Mouse (Mus musculus) limb, embryonic 15.5 days (tissue): ENCODE results near the gene Kcnh2. TPM values are rescaled to one million over a fixed set of nuclear protein-coding genes. Genes with fewer than 3 reads are reported as not detected.

Source experiments
- ATAC-seq: fragments of 200-750 bp; cut with Nextera tagmentation; 2 replicates; pipeline ENCODE4 v1.8.0; 2017; ENCODE audit warnings: low read depth, moderate TSS enrichment; ENCODE audit not compliant: insufficient number of reproducible peaks, low FRiP score, low TSS enrichment
- H3K27ac ChIP-seq: fragments of 300-500 bp; sonication (generic); 2 replicates; pipeline ENCODE4 v1.5.1; 2015; ENCODE audit warnings: moderate library complexity, mild to moderate bottlenecking, inconsistent platforms
- H3K27me3 ChIP-seq: fragments of 300-500 bp; sonication (generic); 2 replicates; pipeline ENCODE4 v1.6.1; 2015; ENCODE audit warnings: inconsistent platforms
- H3K36me3 ChIP-seq: fragments of 300-500 bp; sonication (generic); 2 replicates; pipeline ENCODE4 v1.6.1; 2015; ENCODE audit warnings: inconsistent platforms
- H3K4me1 ChIP-seq: fragments of 300-500 bp; sonication (generic); 2 replicates; pipeline ENCODE4 v1.6.1; 2015; ENCODE audit warnings: inconsistent platforms
- H3K4me2 ChIP-seq: fragments of 300-500 bp; sonication (generic); 2 replicates; pipeline ENCODE4 v1.6.1; 2015; ENCODE audit warnings: mild to moderate bottlenecking, inconsistent platforms
- H3K4me3 ChIP-seq: fragments of 300-500 bp; sonication (generic); 2 replicates; pipeline ENCODE4 v1.5.1; 2015; ENCODE audit warnings: mild to moderate bottlenecking, inconsistent platforms
- H3K9ac ChIP-seq: fragments of 300-500 bp; sonication (generic); 2 replicates; pipeline ENCODE4 v1.6.1; 2015; ENCODE audit warnings: inconsistent platforms
- H3K9me3 ChIP-seq: fragments of 300-500 bp; sonication (generic); 2 replicates; pipeline ENCODE4 v1.6.1; 2016; ENCODE audit warnings: inconsistent platforms
- WGBS: fragments of 180-500 bp; shearing (Covaris S2); methylation state at CpG from one replicate; pipeline ENCODE4 v1.1.7; 2015; 5-methylcytosine and 5-hydroxymethylcytosine counted together
- polyA plus RNA-seq: library from polyadenylated mRNA; unstranded; fragments of >200 nt; fragmentation: Nextera tagmentation; extraction: Ambion mirVana; gene quantifications from 2 replicates; pipeline ENCODE4 v1.2.1, GENCODE M21; 2015

Gene Kcnh2
- polyA plus RNA-seq, 1 experiment from 2014 or later, result 3.5 TPM

GRCm38 (mm10) chr5:24387264-24388241, 36.1 kb upstream of the Kcnh2 start:
- 2% methylated on average over 73 of the region's 73 CpGs for WGBS
- Histone ChIP-seq H3K9me3 (no peaks in the 10 kb centered on the region), H3K4me2 (peak overlapping the region; percentile 100), H3K36me3 (no peaks in the 10 kb centered on the region), H3K4me3 (peak overlapping the region; percentile 48), H3K27me3 (peaks cover 37% of the 10 kb centered on the region), H3K9ac (peak overlapping the region; percentile 44), H3K27ac (peak overlapping the region; percentile 27; the same call in 1 of the 2 replicates), H3K4me1 (peaks cover 36% of the 10 kb centered on the region)
- ATAC-seq, result no peak

GRCm38 (mm10) chr5:24385887-24386550, 34.6 kb upstream of the Kcnh2 start:
- H3K4me1 ChIP-seq, result peaks cover 36% of the 10 kb centered on the region
- H3K27ac ChIP-seq, result no peak overlapping the region
- 84% methylated on average over 10 of the region's 10 CpGs for WGBS
- no peaks in the 10 kb centered on the region for H3K36me3 ChIP-seq
- no peak for ATAC-seq
- peaks cover 37% of the 10 kb centered on the region for H3K27me3 ChIP-seq
- no peak overlapping the region for H3K9ac ChIP-seq
- no peak overlapping the region for H3K4me3 ChIP-seq
- H3K9me3 ChIP-seq, result no peaks in the 10 kb centered on the region
- H3K4me2 ChIP-seq, result no peak overlapping the region

- Histone ChIP-seq H3K4me1 (peaks cover 36% of the 10 kb centered on the region), H3K27ac (no peak overlapping the region), H3K9ac (no peak overlapping the region), H3K4me2 (no peak overlapping the region), H3K9me3 (no peaks in the 10 kb centered on the region), H3K27me3 (peaks cover 37% of the 10 kb centered on the region), H3K36me3 (no peaks in the 10 kb centered on the region), H3K4me3 (no peak overlapping the region)
- ATAC-seq, result no peak
- WGBS, result 90% methylated on average over 5 of the region's 5 CpGs
Measured at GRCm38 (mm10) chr5:24385374-24385773, 34.0 kb upstream of the Kcnh2 start.

- H3K36me3 ChIP-seq, result no peaks in the 10 kb centered on the region
- H3K4me1 ChIP-seq, result peaks cover 36% of the 10 kb centered on the region
- 57% methylated on average over 6 of the region's 6 CpGs for WGBS
- peak overlapping the region; percentile 40; the same call in 1 of the 2 replicates for H3K27ac ChIP-seq
- H3K4me3 ChIP-seq, result no peak overlapping the region
- H3K9ac ChIP-seq, result no peak overlapping the region
- no peaks in the 10 kb centered on the region for H3K9me3 ChIP-seq
- no peak overlapping the region for H3K4me2 ChIP-seq
- no peak for ATAC-seq
- peaks cover 32% of the 10 kb centered on the region for H3K27me3 ChIP-seq
Measured at GRCm38 (mm10) chr5:24384407-24384806, 33.0 kb upstream of the Kcnh2 start.

GRCm38 (mm10) chr5:24383026-24383859, 31.8 kb upstream of the Kcnh2 start:
- Histone ChIP-seq H3K36me3 (no peaks in the 10 kb centered on the region), H3K9ac (peak overlapping the region; percentile 21; the same call in 1 of the 2 replicates), H3K27me3 (peaks cover 28% of the 10 kb centered on the region), H3K9me3 (no peaks in the 10 kb centered on the region), H3K4me2 (peak overlapping the region; percentile 82), H3K4me3 (peak overlapping the region; percentile 45), H3K27ac (no peak overlapping the region), H3K4me1 (peaks cover 34% of the 10 kb centered on the region)
- under 1% methylated on average over 34 of the region's 34 CpGs for WGBS
- peak; percentile 76 for ATAC-seq

GRCm38 (mm10) chr5:24381988-24382387, 30.6 kb upstream of the Kcnh2 start:
- H3K4me2 ChIP-seq, result no peak overlapping the region
- H3K36me3 ChIP-seq, result no peaks in the 10 kb centered on the region
- peaks cover 21% of the 10 kb centered on the region for H3K4me1 ChIP-seq
- H3K27ac ChIP-seq, result no peak overlapping the region
- H3K9ac ChIP-seq, result no peak overlapping the region
- WGBS, result 60% methylated on average over 2 of the region's 2 CpGs
- ATAC-seq, result no peak
- H3K27me3 ChIP-seq, result peaks cover 16% of the 10 kb centered on the region
- H3K9me3 ChIP-seq, result no peaks in the 10 kb centered on the region
- H3K4me3 ChIP-seq, result no peak overlapping the region

GRCm38 (mm10) chr5:24381486-24381885, 30.1 kb upstream of the Kcnh2 start:
- Histone ChIP-seq H3K27ac (no peak overlapping the region), H3K27me3 (peaks cover 11% of the 10 kb centered on the region), H3K4me2 (no peak overlapping the region), H3K36me3 (no peaks in the 10 kb centered on the region), H3K4me1 (peaks cover 18% of the 10 kb centered on the region), H3K9me3 (no peaks in the 10 kb centered on the region), H3K9ac (no peak overlapping the region), H3K4me3 (no peak overlapping the region)
- 79% methylated on average over 6 of the region's 6 CpGs for whole genome bisulfite sequencing
- ATAC-seq, result no peak

GRCm38 (mm10) chr5:24380499-24380898, 29.1 kb upstream of the Kcnh2 start:
- Histone ChIP-seq H3K4me3 (no peak overlapping the region), H3K9me3 (no peaks in the 10 kb centered on the region), H3K9ac (no peak overlapping the region), H3K27ac (no peak overlapping the region), H3K27me3 (peaks cover 1% of the 10 kb centered on the region; the same call in 1 of the 2 replicates), H3K4me2 (no peak overlapping the region), H3K4me1 (peaks cover 18% of the 10 kb centered on the region), H3K36me3 (no peaks in the 10 kb centered on the region)
- WGBS, result 85% methylated on average over 4 of the region's 4 CpGs
- ATAC-seq, result no peak

- Histone ChIP-seq H3K4me2 (no peak overlapping the region), H3K9ac (no peak overlapping the region), H3K27me3 (no peaks in the 10 kb centered on the region), H3K27ac (no peak overlapping the region), H3K36me3 (no peaks in the 10 kb centered on the region), H3K9me3 (no peaks in the 10 kb centered on the region), H3K4me3 (no peak overlapping the region), H3K4me1 (peaks cover 16% of the 10 kb centered on the region)
- WGBS, result 54% methylated on average over 4 of the region's 4 CpGs
- no peak for ATAC-seq
Measured at GRCm38 (mm10) chr5:24379501-24379900, 28.1 kb upstream of the Kcnh2 start.

GRCm38 (mm10) chr5:24378700-24379099, 27.3 kb upstream of the Kcnh2 start:
- H3K9me3 ChIP-seq, result no peaks in the 10 kb centered on the region
- WGBS, result 68% methylated on average over 2 of the region's 2 CpGs
- no peak overlapping the region for H3K4me2 ChIP-seq
- H3K9ac ChIP-seq, result no peak overlapping the region
- no peaks in the 10 kb centered on the region for H3K27me3 ChIP-seq
- no peaks in the 10 kb centered on the region for H3K36me3 ChIP-seq
- H3K4me1 ChIP-seq, result peaks cover 8% of the 10 kb centered on the region
- H3K4me3 ChIP-seq, result no peak overlapping the region
- no peak overlapping the region for H3K27ac ChIP-seq
- ATAC-seq, result no peak

GRCm38 (mm10) chr5:24374666-24375328, 23.4 kb upstream of the Kcnh2 start:
- Histone ChIP-seq H3K4me3 (no peak overlapping the region), H3K36me3 (no peaks in the 10 kb centered on the region), H3K4me2 (no peak overlapping the region), H3K9me3 (no peaks in the 10 kb centered on the region), H3K9ac (no peak overlapping the region), H3K4me1 (no peaks in the 10 kb centered on the region), H3K27ac (no peak overlapping the region), H3K27me3 (no peaks in the 10 kb centered on the region)
- ATAC-seq, result no peak
- 73% methylated on average over 7 of the region's 7 CpGs for WGBS
